Comparison of ENCODE assay signal across 14 mouse cellular contexts in genomic region chr14:72360181-72360580, GRCm38 (mm10).
"Had no signal": no experiment of that assay in that cellular context is flagged by ENCODE, and none has a peak within 500 bp of the region (broad histone marks: within the 10 kb centered on the region; RNA-seq: fewer than 3 reads in every experiment).

No protein-coding gene starts in this region.

- H3K4me1 ChIP-seq: limb, embryonic 10.5 days; liver, embryonic 15.5 days; megakaryocyte, embryonic 14.5 days; midbrain, embryonic 12.5 days had no signal

- H3K27me3 ChIP-seq: liver, embryonic 15.5 days; megakaryocyte, embryonic 14.5 days; midbrain, embryonic 12.5 days had no signal

- H3K27ac ChIP-seq: limb, embryonic 10.5 days; liver, embryonic 15.5 days; macrophage; midbrain, embryonic 12.5 days had no signal

- H3K4me3 ChIP-seq: limb, embryonic 10.5 days; liver, embryonic 15.5 days; megakaryocyte, embryonic 14.5 days; midbrain, embryonic 12.5 days had no signal

- H3K9ac ChIP-seq: liver, embryonic 15.5 days; midbrain, embryonic 12.5 days had no signal

- H3K9me3 ChIP-seq: limb, embryonic 10.5 days; liver, embryonic 15.5 days; megakaryocyte, embryonic 14.5 days; midbrain, embryonic 12.5 days had no signal

- ATAC-seq: midbrain, embryonic 16.5 days had no signal

- H3K36me3 ChIP-seq: limb, embryonic 10.5 days; liver, embryonic 15.5 days; midbrain, embryonic 12.5 days had no signal

- H3K4me2 ChIP-seq: liver, embryonic 11.5 days; liver, embryonic 15.5 days; midbrain, embryonic 12.5 days had no signal

- DNase-seq: kidney, postnatal 25 days; lung, adult 2 months; lung, postnatal 10 days; right cerebral cortex, postnatal 4 days; spleen, adult 18-20 months; thymus, adult 18-20 months; thymus, postnatal 14 days had no signal
